In the genomic region with DNA sequence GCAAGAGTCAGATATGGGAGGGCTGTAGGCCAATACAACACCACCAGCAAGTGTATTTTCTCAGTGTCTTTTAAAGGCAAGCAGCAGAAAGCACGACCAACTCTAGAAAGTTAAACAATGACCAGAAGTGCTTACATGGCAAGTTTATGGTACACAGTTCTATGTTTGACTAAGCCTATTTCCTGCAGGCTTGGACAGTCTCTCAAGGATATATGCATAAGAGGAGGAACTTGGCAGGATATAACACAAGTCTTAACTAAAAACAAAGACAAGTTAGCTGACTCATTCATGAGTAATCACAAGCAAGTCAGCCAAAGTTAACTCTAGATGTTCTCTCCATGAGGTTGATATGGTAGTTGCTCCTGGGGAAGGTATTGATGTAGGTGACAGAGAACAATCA, we compare ENCODE assay signal across 26 mouse cellular contexts.
DNase-seq lines count a peak whose midpoint lies in the region; ATAC-seq lines count a peak whose summit lies in the region.
"Had no signal": no experiment of that assay in that cellular context is flagged by ENCODE, and none has a peak within 500 bp of the region (broad histone marks: within the 10 kb centered on the region; RNA-seq: fewer than 3 reads in every experiment).

No protein-coding gene starts in this region.

- H3K9ac ChIP-seq in midbrain, embryonic 11.5 days (ENCODE audit: low read length) = no peak overlapping the region
- H3K9ac ChIP-seq: embryonic facial prominence, embryonic 12.5 days; heart, embryonic 12.5 days; hindbrain, embryonic 12.5 days; limb, embryonic 13.5 days; liver, embryonic 13.5 days; midbrain, embryonic 13.5 days; neural tube, embryonic 13.5 days had no signal

- H3K4me2 ChIP-seq in midbrain, embryonic 11.5 days = no peak overlapping the region
- H3K4me2 ChIP-seq: embryonic facial prominence, embryonic 12.5 days; heart, embryonic 12.5 days; hindbrain, embryonic 12.5 days; limb, embryonic 13.5 days; liver, embryonic 13.5 days; midbrain, embryonic 13.5 days; neural tube, embryonic 13.5 days had no signal

- H3K4me1 ChIP-seq in midbrain, embryonic 11.5 days (ENCODE audit: control insufficient read depth, insufficient read depth, low read length) = no peaks in the 10 kb centered on the region
- H3K4me1 ChIP-seq: embryonic facial prominence, embryonic 12.5 days; heart, embryonic 12.5 days; hindbrain, embryonic 12.5 days; limb, embryonic 13.5 days; liver, embryonic 13.5 days; midbrain, embryonic 13.5 days; neural tube, embryonic 13.5 days had no signal

- H3K9me3 ChIP-seq in midbrain, embryonic 11.5 days (ENCODE audit: control insufficient read depth, low read length) = no peaks in the 10 kb centered on the region
- H3K9me3 ChIP-seq: embryonic facial prominence, embryonic 12.5 days; G1E; heart, embryonic 12.5 days; hindbrain, embryonic 12.5 days; limb, embryonic 13.5 days; liver, embryonic 13.5 days; midbrain, embryonic 13.5 days; neural tube, embryonic 13.5 days had no signal

- no peak overlapping the region for H3K4me3 ChIP-seq in midbrain, embryonic 11.5 days (ENCODE audit: low read depth, low read length)
- H3K4me3 ChIP-seq: embryonic facial prominence, embryonic 12.5 days; erythroblast, embryonic 14.5 days; gastrocnemius, adult 2 months; heart, embryonic 12.5 days; hindbrain, embryonic 12.5 days; limb, embryonic 13.5 days; liver, embryonic 13.5 days; midbrain, embryonic 13.5 days; neural tube, embryonic 13.5 days had no signal

- H3K36me3 ChIP-seq in midbrain, embryonic 11.5 days (ENCODE audit: control insufficient read depth, insufficient read depth, low read length) = no peaks in the 10 kb centered on the region
- H3K36me3 ChIP-seq: embryonic facial prominence, embryonic 12.5 days; G1E; heart, embryonic 12.5 days; hindbrain, embryonic 12.5 days; limb, embryonic 13.5 days; liver, embryonic 13.5 days; midbrain, embryonic 13.5 days; neural tube, embryonic 13.5 days had no signal

- 0% methylated on average over 1 of the region's 1 CpGs for WGBS in large intestine, adult 2 months
- WGBS in midbrain, embryonic 11.5 days = 73% methylated on average over 1 of the region's 1 CpGs

- H3K27me3 ChIP-seq in midbrain, embryonic 11.5 days (ENCODE audit: control insufficient read depth, insufficient read depth, low read length) = no peaks in the 10 kb centered on the region
- H3K27me3 ChIP-seq: embryonic facial prominence, embryonic 12.5 days; heart, embryonic 12.5 days; hindbrain, embryonic 12.5 days; limb, embryonic 13.5 days; liver, embryonic 13.5 days; midbrain, embryonic 13.5 days; neural tube, embryonic 13.5 days had no signal

- no peak for ATAC-seq in midbrain, embryonic 11.5 days (ENCODE audit: low FRiP score)
- ATAC-seq: forebrain, embryonic 16.5 days; midbrain, embryonic 13.5 days had no signal

- DNase-seq in kidney, postnatal 14 days = peak; percentile 2
- no peak for DNase-seq in kidney, postnatal 10 days
- peak; percentile 76 for DNase-seq in 3T3-L1 (ENCODE audit: low read depth, low spot score)
- peak; percentile 18 for DNase-seq in Muller cell, postnatal 12 days (ENCODE audit: inconsistent ontology term)
- peak; percentile 87 for DNase-seq in large intestine, adult 2 months (ENCODE audit: low read depth, low spot score)
- DNase-seq in spleen, postnatal 10 days (ENCODE audit: low spot score in 2 of 2) = no peak
- DNase-seq in left cerebral cortex, adult 18-20 months (ENCODE audit: low spot score in 2 of 2) = no peak
- no peak for DNase-seq in midbrain, embryonic 11.5 days (ENCODE audit: low spot score, missing footprints)
- DNase-seq: cerebellum, postnatal 10 days; gastrocnemius, adult 2 months; heart, adult 11 months; heart, postnatal 14 days; kidney, postnatal 4 days; liver, embryonic 13.5 days; right cerebral cortex, adult 18-20 months; thymus, adult 18-20 months; thymus, postnatal 4 days had no signal

- H3K27ac ChIP-seq in midbrain, embryonic 11.5 days (ENCODE audit: low read depth, low read length) = no peak overlapping the region
- H3K27ac ChIP-seq: embryonic facial prominence, embryonic 12.5 days; gastrocnemius, adult 2 months; hindbrain, embryonic 12.5 days; limb, embryonic 13.5 days; liver, embryonic 13.5 days; midbrain, embryonic 13.5 days; neural tube, embryonic 13.5 days had no signal

Comparison
In these comparisons a context has a peak if more than half of its experiments do, and no peak if none do; other contexts are left out.
1. DNase-seq: peak in kidney, postnatal 14 days (single experiment), 3T3-L1 (single experiment), Muller cell, postnatal 12 days (single experiment) and large intestine, adult 2 months (single experiment); none in kidney, postnatal 10 days (single experiment), spleen, postnatal 10 days (0 of 2), left cerebral cortex, adult 18-20 months (0 of 2) and midbrain, embryonic 11.5 days (single experiment).